Mouse (Mus musculus): ENCODE measurements around the gene Chrm4. TPM values are rescaled to one million over a fixed set of nuclear protein-coding genes. Genes with fewer than 3 reads are reported as not detected.

The Chrm4 gene
- polyA plus RNA-seq, 1 experiment from 2014 or later: 0.67 TPM

GRCm38 (mm10) chr2:91902336-91902735 is 24.7 kb upstream of the Chrm4 start:
- Histone ChIP-seq H3K27ac (no peak overlapping the region), H3K4me3 (replicated peaks; ENCODE audit: low read length) (no peak overlapping the region), H3K36me3 (replicated peaks; ENCODE audit: control insufficient read depth, insufficient read depth) (peaks cover 32% of the 10 kb centered on the region), H3K9me3 (ENCODE audit: control insufficient read depth, low read length) (no peaks in the 10 kb centered on the region), H3K27me3 (ENCODE audit: control insufficient read depth, insufficient read depth, low read length) (no peaks in the 10 kb centered on the region), H3K4me1 (replicated peaks; ENCODE audit: control insufficient read depth, insufficient read depth, low read length) (no peaks in the 10 kb centered on the region), H3K9ac (no peak overlapping the region), H3K4me2 (replicated peaks) (no peak overlapping the region)
- no peak for DNase-seq (ENCODE audit: low spot score)
- ATAC-seq (ENCODE audit: low FRiP score): no peak
- 66% methylated on average over 5 of the region's 5 CpGs for WGBS

- ATAC-seq (ENCODE audit: low FRiP score): no peak
- Histone ChIP-seq H3K4me2 (replicated peaks) (no peak overlapping the region), H3K4me1 (replicated peaks; ENCODE audit: control insufficient read depth, insufficient read depth, low read length) (no peaks in the 10 kb centered on the region), H3K36me3 (replicated peaks; ENCODE audit: control insufficient read depth, insufficient read depth) (peaks cover 30% of the 10 kb centered on the region), H3K27ac (no peak overlapping the region), H3K4me3 (replicated peaks; ENCODE audit: low read length) (no peak overlapping the region), H3K9me3 (ENCODE audit: control insufficient read depth, low read length) (no peaks in the 10 kb centered on the region), H3K27me3 (ENCODE audit: control insufficient read depth, insufficient read depth, low read length) (no peaks in the 10 kb centered on the region), H3K9ac (no peak overlapping the region)
- DNase-seq (ENCODE audit: low spot score): no peak
- WGBS: 93% methylated on average over 3 of the region's 3 CpGs
Observed at GRCm38 (mm10) chr2:91903171-91903925, 23.7 kb upstream of the Chrm4 start.

GRCm38 (mm10) chr2:91904618-91905307 is 22.3 kb upstream of the Chrm4 start:
- no peak overlapping the region for H3K4me2 ChIP-seq (replicated peaks)
- no peaks in the 10 kb centered on the region for H3K4me1 ChIP-seq (replicated peaks; ENCODE audit: control insufficient read depth, insufficient read depth, low read length)
- WGBS: 41% methylated on average over 5 of the region's 5 CpGs
- H3K9me3 ChIP-seq (ENCODE audit: control insufficient read depth, low read length): no peaks in the 10 kb centered on the region
- H3K36me3 ChIP-seq (replicated peaks; ENCODE audit: control insufficient read depth, insufficient read depth): peaks cover 36% of the 10 kb centered on the region
- ATAC-seq (ENCODE audit: low FRiP score) (peak; percentile 27; the same call in 1 of the 2 replicates), DNase-seq (ENCODE audit: low spot score) (no peak)
- no peak overlapping the region for H3K9ac ChIP-seq
- H3K4me3 ChIP-seq (replicated peaks; ENCODE audit: low read length): no peak overlapping the region
- H3K27ac ChIP-seq: peak overlapping the region; percentile 20; the same call in 1 of the 2 replicates
- H3K27me3 ChIP-seq (ENCODE audit: control insufficient read depth, insufficient read depth, low read length): no peaks in the 10 kb centered on the region

GRCm38 (mm10) chr2:91906141-91906540 is 20.9 kb upstream of the Chrm4 start:
- Histone ChIP-seq H3K4me2 (replicated peaks) (no peak overlapping the region), H3K9ac (no peak overlapping the region), H3K4me1 (replicated peaks; ENCODE audit: control insufficient read depth, insufficient read depth, low read length) (no peaks in the 10 kb centered on the region), H3K9me3 (ENCODE audit: control insufficient read depth, low read length) (no peaks in the 10 kb centered on the region), H3K27me3 (ENCODE audit: control insufficient read depth, insufficient read depth, low read length) (no peaks in the 10 kb centered on the region), H3K27ac (no peak overlapping the region), H3K36me3 (replicated peaks; ENCODE audit: control insufficient read depth, insufficient read depth) (peaks cover 45% of the 10 kb centered on the region), H3K4me3 (replicated peaks; ENCODE audit: low read length) (no peak overlapping the region)
- ATAC-seq (ENCODE audit: low FRiP score): no peak
- WGBS: 92% methylated on average over 2 of the region's 2 CpGs
- DNase-seq (ENCODE audit: low spot score): no peak

GRCm38 (mm10) chr2:91912616-91913015 is 14.4 kb upstream of the Chrm4 start:
- no peak for ATAC-seq (ENCODE audit: low FRiP score)
- WGBS: 87% methylated on average over 3 of the region's 3 CpGs
- peaks cover 78% of the 10 kb centered on the region for H3K36me3 ChIP-seq (replicated peaks; ENCODE audit: control insufficient read depth, insufficient read depth)

GRCm38 (mm10) chr2:91913328-91914110 is 13.5 kb upstream of the Chrm4 start:
- 89% methylated on average over 7 of the region's 7 CpGs for WGBS
- no peak overlapping the region for H3K9ac ChIP-seq
- H3K36me3 ChIP-seq (replicated peaks; ENCODE audit: control insufficient read depth, insufficient read depth): peaks cover 87% of the 10 kb centered on the region
- no peaks in the 10 kb centered on the region for H3K9me3 ChIP-seq (ENCODE audit: control insufficient read depth, low read length)
- ATAC-seq (ENCODE audit: low FRiP score): no peak
- H3K27ac ChIP-seq: no peak overlapping the region
- no peaks in the 10 kb centered on the region for H3K27me3 ChIP-seq (ENCODE audit: control insufficient read depth, insufficient read depth, low read length)
- H3K4me3 ChIP-seq (replicated peaks; ENCODE audit: low read length): no peak overlapping the region
- DNase-seq (ENCODE audit: low spot score): no peak
- no peaks in the 10 kb centered on the region for H3K4me1 ChIP-seq (replicated peaks; ENCODE audit: control insufficient read depth, insufficient read depth, low read length)
- no peak overlapping the region for H3K4me2 ChIP-seq (replicated peaks)

More at GRCm38 (mm10) chr2:91912616-91913015, 14.4 kb upstream of the Chrm4 start:
- H3K4me2 ChIP-seq (replicated peaks): no peak overlapping the region
- no peak overlapping the region for H3K27ac ChIP-seq
- no peaks in the 10 kb centered on the region for H3K4me1 ChIP-seq (replicated peaks; ENCODE audit: control insufficient read depth, insufficient read depth, low read length)
- no peaks in the 10 kb centered on the region for H3K27me3 ChIP-seq (ENCODE audit: control insufficient read depth, insufficient read depth, low read length)
- H3K9ac ChIP-seq: no peak overlapping the region
- no peak for DNase-seq (ENCODE audit: low spot score)
- H3K4me3 ChIP-seq (replicated peaks; ENCODE audit: low read length): no peak overlapping the region
- H3K9me3 ChIP-seq (ENCODE audit: control insufficient read depth, low read length): no peaks in the 10 kb centered on the region

GRCm38 (mm10) chr2:91916346-91916977 is 10.6 kb upstream of the Chrm4 start:
- no peak overlapping the region for H3K4me3 ChIP-seq (replicated peaks; ENCODE audit: low read length)
- H3K36me3 ChIP-seq (replicated peaks; ENCODE audit: control insufficient read depth, insufficient read depth): peaks cover 74% of the 10 kb centered on the region
- WGBS: 92% methylated on average over 7 of the region's 7 CpGs
- H3K27me3 ChIP-seq (ENCODE audit: control insufficient read depth, insufficient read depth, low read length): peaks cover 22% of the 10 kb centered on the region
- no peak overlapping the region for H3K27ac ChIP-seq
- H3K4me1 ChIP-seq (replicated peaks; ENCODE audit: control insufficient read depth, insufficient read depth, low read length): peaks cover 5% of the 10 kb centered on the region
- H3K9me3 ChIP-seq (ENCODE audit: control insufficient read depth, low read length): no peaks in the 10 kb centered on the region
- no peak overlapping the region for H3K9ac ChIP-seq
- no peak for ATAC-seq (ENCODE audit: low FRiP score)
- DNase-seq (ENCODE audit: low spot score): no peak
- no peak overlapping the region for H3K4me2 ChIP-seq (replicated peaks)

- Histone ChIP-seq H3K4me1 (replicated peaks; ENCODE audit: control insufficient read depth, insufficient read depth, low read length) (peaks cover 6% of the 10 kb centered on the region), H3K36me3 (replicated peaks; ENCODE audit: control insufficient read depth, insufficient read depth) (peaks cover 68% of the 10 kb centered on the region), H3K27me3 (ENCODE audit: control insufficient read depth, insufficient read depth, low read length) (peaks cover 28% of the 10 kb centered on the region), H3K9me3 (ENCODE audit: control insufficient read depth, low read length) (no peaks in the 10 kb centered on the region), H3K4me3 (replicated peaks; ENCODE audit: low read length) (no peak overlapping the region), H3K27ac (no peak overlapping the region), H3K9ac (no peak overlapping the region), H3K4me2 (replicated peaks) (no peak overlapping the region)
- 90% methylated on average over 7 of the region's 7 CpGs for WGBS
- ATAC-seq (ENCODE audit: low FRiP score): no peak
- DNase-seq (ENCODE audit: low spot score): no peak
Observed at GRCm38 (mm10) chr2:91917096-91917495, 10.0 kb upstream of the Chrm4 start.

GRCm38 (mm10) chr2:91920130-91920529 is 6.9 kb upstream of the Chrm4 start:
- Histone ChIP-seq H3K9me3 (ENCODE audit: control insufficient read depth, low read length) (no peaks in the 10 kb centered on the region), H3K4me2 (replicated peaks) (no peak overlapping the region), H3K4me1 (replicated peaks; ENCODE audit: control insufficient read depth, insufficient read depth, low read length) (peaks cover 13% of the 10 kb centered on the region), H3K27ac (no peak overlapping the region), H3K36me3 (replicated peaks; ENCODE audit: control insufficient read depth, insufficient read depth) (peaks cover 39% of the 10 kb centered on the region), H3K4me3 (replicated peaks; ENCODE audit: low read length) (no peak overlapping the region), H3K27me3 (ENCODE audit: control insufficient read depth, insufficient read depth, low read length) (peaks cover 59% of the 10 kb centered on the region), H3K9ac (no peak overlapping the region)
- ATAC-seq (ENCODE audit: low FRiP score) (no peak), DNase-seq (ENCODE audit: low spot score) (no peak)
- WGBS: 80% methylated on average over 4 of the region's 4 CpGs

All from hindbrain, embryonic 14.5 days (tissue).